Mouse (Mus musculus) gastrocnemius, postnatal 14 days (tissue): Measurements from ENCODE around the gene Cbx4. TPM values are rescaled to one million over a fixed set of nuclear protein-coding genes. Genes with fewer than 3 reads are reported as not detected.

ENCODE experiments used
- DNase-seq: peaks from one replicate; pipeline ENCODE4 v3.0.0; 2021; ENCODE audit warnings: mixed read lengths
- intact Hi-C: fragments of 180-260 bp; cut with DNase I; formaldehyde crosslinking; loops from one replicate; pipeline ENCODE4 v1.15.1; 2025; ENCODE audit warnings: low total_unique reads
- total RNA-seq, 2 experiments: library from RNA; stranded (reverse); gene quantifications; 2 replicates each; pipeline ENCODE4 v1.2.3; 2021

The Cbx4 gene
- total RNA-seq, 2 experiments from 2014 or later = 4.7 to 5.9 TPM

- no peak for DNase-seq
Observed at GRCm38 (mm10) chr11:119047261-119048132, 38.5 kb downstream of the Cbx4 start.

GRCm38 (mm10) chr11:119046601-119047245 is 39.3 kb downstream of the Cbx4 start:
- intact Hi-C loops = no loop called here
- peak; percentile 71 for DNase-seq

More at GRCm38 (mm10) chr11:119047261-119048132, 38.5 kb downstream of the Cbx4 start:
- intact Hi-C loops = no loop called here

GRCm38 (mm10) chr11:119044551-119045337 is 41.3 kb downstream of the Cbx4 start:
- DNase-seq = peak; percentile 45
- intact Hi-C loops = no loop called here

GRCm38 (mm10) chr11:119043761-119044550 is 42.1 kb downstream of the Cbx4 start:
- intact Hi-C loops = no loop called here

GRCm38 (mm10) chr11:119043273-119043540 is 42.8 kb downstream of the Cbx4 start:
- DNase-seq = no peak
- intact Hi-C loops = no loop called here

More at GRCm38 (mm10) chr11:119043761-119044550, 42.1 kb downstream of the Cbx4 start:
- DNase-seq = no peak

GRCm38 (mm10) chr11:119042466-119043272 is 43.4 kb downstream of the Cbx4 start:
- DNase-seq = no peak
- intact Hi-C loops = no loop called here

GRCm38 (mm10) chr11:119041750-119042465 is 44.1 kb downstream of the Cbx4 start:
- intact Hi-C loops = no loop called here
- DNase-seq = no peak

- no peak for DNase-seq
Observed at GRCm38 (mm10) chr11:119041325-119041716, 44.7 kb downstream of the Cbx4 start.

GRCm38 (mm10) chr11:119040600-119041324 is 45.3 kb downstream of the Cbx4 start, which contains the start of gene Cbx8:
Gene Cbx8 (minus strand): TSS chr11:119040969.
- peak; percentile 99 for DNase-seq
- intact Hi-C loops = no loop called here

More at GRCm38 (mm10) chr11:119041325-119041716, 44.7 kb downstream of the Cbx4 start:
- intact Hi-C loops = no loop called here

GRCm38 (mm10) chr11:119039732-119040512 is 46.1 kb downstream of the Cbx4 start:
- DNase-seq = no peak
- intact Hi-C loops = loop anchor here (10.0 kb wide), 1 partner anchor 45 kb away; the partner anchor contains the start of gene Cbx4

- intact Hi-C loops = loop anchor here (10.0 kb wide), 1 partner anchor 46 kb away; the partner anchor contains the start of gene Cbx4
- DNase-seq = no peak
Observed at GRCm38 (mm10) chr11:119038744-119039484, 47.1 kb downstream of the Cbx4 start.

- DNase-seq = no peak
- intact Hi-C loops = loop anchor here (10.0 kb wide), 1 partner anchor 47 kb away; the partner anchor contains the start of gene Cbx4
Observed at GRCm38 (mm10) chr11:119037780-119038401, 48.1 kb downstream of the Cbx4 start.

- no peak for DNase-seq
- intact Hi-C loops = loop anchor here (10.0 kb wide), 1 partner anchor 48 kb away; the partner anchor contains the start of gene Cbx4
Observed at GRCm38 (mm10) chr11:119036934-119037779, 48.9 kb downstream of the Cbx4 start.

GRCm38 (mm10) chr11:119036447-119036846 is 49.6 kb downstream of the Cbx4 start:
- intact Hi-C loops = loop anchor here (10.0 kb wide), 1 partner anchor 48 kb away; the partner anchor contains the start of gene Cbx4
- DNase-seq = no peak
